Mouse (Mus musculus) left cerebral cortex, adult 11 months (tissue): Measurements from ENCODE around the gene Spc25.

Source experiments
- DNase-seq: peaks from one replicate; pipeline ENCODE4 v3.0.0; 2022; ENCODE audit warnings: low spot score

The Spc25 gene

DNA sequence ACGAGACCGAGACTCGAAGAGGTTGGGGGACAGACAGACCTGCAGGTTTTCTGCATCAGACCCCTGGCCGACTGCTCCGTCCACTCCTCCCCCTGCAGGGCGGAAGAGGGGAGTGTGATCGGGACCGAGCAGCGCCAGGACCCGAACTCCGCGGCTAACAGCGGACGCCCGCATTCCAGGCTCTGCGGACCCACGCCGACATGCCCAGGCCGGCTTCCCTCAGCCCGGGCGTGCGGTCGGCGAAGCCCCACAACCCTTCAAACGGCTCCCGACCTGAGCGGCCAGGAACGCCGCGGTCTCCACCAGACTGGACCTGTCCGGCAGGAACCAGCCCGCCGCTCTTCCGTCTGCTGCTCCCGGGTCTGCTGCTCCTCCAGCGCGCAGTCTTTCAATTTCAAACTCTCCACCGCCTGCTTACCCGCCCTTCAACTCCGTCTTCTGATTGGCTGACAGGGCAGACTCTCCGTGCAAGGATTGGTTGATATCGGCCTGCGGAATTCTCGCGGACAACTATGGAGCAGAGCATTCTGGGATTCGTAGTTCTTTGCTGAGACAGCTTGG lies at the start of gene Spc25:
TSS of gene Spc25 (minus strand) at position 404 of the 561 bp plus-strand sequence.
- DNase-seq: peak; percentile 86

- no peak for DNase-seq
These were observed 42.3 kb upstream of the Spc25 start for GRCm38 (mm10) chr2:69248221-69248755.

DNA sequence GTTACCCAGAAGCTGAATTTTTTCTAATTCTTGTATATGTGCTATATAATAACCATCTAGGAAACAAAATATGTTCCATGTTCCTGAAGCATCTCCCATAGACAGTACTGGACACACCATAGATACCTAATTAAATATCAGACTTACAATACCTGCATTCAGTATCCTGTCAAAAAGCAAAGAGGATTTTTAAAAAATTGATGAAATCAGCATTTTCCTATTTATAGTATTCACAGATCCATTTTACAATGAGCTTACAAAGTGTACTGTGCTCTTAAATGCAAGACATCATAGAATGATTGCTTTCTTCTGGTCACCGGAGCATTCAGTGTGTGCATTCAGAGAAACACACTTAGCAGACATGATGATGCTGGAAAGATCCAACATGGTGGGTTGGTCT lies 41.1 kb upstream of the Spc25 start:
- DNase-seq: no peak

DNA sequence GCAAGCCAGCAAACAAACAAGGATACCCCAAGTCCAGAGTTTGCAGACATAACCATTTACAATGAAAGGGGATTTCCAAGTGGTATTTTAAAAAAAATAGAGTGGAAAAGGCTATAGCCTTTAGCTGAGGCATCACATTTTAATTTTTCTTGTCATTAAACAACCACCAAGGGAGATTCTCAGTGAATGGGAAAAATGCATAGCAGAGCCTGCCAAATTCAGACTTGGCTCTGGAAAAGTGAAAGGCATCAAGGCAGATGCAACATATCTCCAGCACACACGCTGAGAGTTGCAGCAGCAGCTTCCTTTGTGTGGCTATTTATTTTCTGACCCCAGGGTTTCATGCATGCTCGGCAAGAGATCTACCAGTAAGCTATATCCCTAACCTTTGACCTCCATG lies 38.9 kb upstream of the Spc25 start:
- DNase-seq: no peak

GRCm38 (mm10) chr2:69239315-69239714 lies 33.3 kb upstream of the Spc25 start:
- no peak for DNase-seq

DNA sequence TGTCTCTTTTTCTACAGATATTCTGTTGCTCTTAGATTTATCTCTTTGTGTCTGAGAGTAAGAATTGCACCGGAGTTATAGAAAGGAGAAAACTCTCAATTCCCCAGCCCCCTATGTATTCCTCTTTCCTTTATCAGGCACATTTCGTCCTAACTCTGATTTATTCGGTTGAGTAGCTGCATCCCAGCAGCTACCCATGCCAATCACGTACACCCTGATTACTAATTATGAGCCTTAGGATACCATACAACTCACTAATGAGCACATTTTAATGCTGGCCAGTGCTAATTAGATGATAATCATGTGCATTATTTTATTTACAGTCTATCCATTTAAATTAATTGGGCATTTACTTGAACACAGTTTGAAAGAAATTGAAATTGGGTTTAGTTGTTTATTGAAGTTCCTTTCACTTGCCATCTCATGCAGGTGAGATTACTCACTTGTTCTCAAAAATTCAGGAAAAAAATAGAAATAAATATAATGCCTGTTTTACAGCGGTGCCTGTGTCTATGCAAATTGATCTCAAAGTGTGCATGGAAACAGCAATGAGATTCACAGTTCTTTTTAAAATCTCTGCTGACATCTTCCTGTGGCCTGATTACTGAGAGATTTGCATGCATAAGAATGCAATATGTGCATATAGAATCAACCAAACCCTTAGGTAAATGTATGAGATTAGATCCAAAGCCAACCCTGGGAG lies 29.1 kb upstream of the Spc25 start:
- no peak for DNase-seq

DNA sequence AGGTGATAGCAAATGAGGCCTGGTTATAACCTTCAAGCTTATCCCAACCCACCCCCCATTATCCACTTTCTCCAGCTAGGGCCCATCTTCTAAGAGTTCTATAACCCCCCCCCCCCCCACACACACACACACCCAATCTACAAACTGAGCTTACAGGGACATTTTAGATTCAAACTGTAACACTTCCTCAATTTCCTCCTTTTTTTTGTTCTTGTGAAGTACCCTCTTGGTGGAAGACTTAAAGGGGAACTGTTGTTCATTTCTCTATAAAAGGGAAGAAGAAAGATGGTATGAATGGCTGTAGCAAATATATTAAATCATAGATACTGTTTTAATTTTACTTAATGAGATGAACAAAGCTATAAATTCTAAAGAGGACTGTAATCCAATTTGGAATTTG lies 26.1 kb upstream of the Spc25 start:
- DNase-seq: no peak

- DNase-seq: no peak
These were observed 24.1 kb upstream of the Spc25 start for GRCm38 (mm10) chr2:69230137-69230536.

GRCm38 (mm10) chr2:69228635-69229034 lies 22.6 kb upstream of the Spc25 start:
- DNase-seq: no peak

- no peak for DNase-seq
These were observed 20.9 kb upstream of the Spc25 start for GRCm38 (mm10) chr2:69226876-69227275.

DNA sequence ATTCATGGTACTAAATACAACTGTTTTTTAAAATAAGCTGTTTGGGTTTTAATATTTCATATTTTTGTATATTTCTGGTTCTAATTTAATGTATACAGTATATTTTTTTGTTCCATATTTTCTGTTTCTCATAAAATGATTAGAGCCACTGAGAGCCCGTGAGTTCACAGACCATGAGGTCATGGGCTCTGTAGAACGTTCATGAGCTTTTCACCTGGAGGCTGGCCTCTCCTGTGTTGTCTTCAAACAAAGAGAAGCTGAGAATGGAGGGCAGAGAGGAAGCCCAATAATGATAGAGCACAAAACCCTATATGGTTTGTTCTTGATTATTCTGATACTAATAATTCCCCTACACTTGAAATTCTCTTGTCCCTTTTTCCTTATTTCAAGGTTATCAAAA lies 18.7 kb upstream of the Spc25 start:
- DNase-seq: no peak

- DNase-seq: no peak
These were observed 16.8 kb upstream of the Spc25 start for GRCm38 (mm10) chr2:69222815-69223214.

GRCm38 (mm10) chr2:69221868-69222416 lies 15.9 kb upstream of the Spc25 start:
- no peak for DNase-seq

GRCm38 (mm10) chr2:69215242-69215641 lies 9.2 kb upstream of the Spc25 start:
- no peak for DNase-seq

DNA sequence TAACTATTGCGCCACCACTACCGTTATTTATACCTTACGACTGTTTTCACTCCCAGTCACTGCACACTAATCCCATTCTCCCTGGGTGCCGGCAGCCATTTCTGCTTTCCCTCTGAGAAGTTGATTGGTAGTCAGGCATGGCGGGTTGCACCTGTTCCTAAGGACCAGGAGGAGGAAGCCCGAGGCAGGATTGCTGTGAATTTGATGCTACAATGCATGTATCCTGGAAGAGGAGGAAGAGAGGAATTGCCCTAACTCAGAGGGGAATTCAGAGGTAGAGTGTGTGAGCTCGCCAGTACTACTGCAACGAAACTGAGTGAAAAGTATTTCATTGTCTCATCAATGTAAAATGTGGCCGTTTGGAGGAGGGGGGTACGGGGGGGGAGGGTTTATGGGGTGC lies 6.7 kb upstream of the Spc25 start:
- DNase-seq: no peak

- no peak for DNase-seq
These were observed 4.8 kb upstream of the Spc25 start, which contains the start of gene G6pc2 for GRCm38 (mm10) chr2:69210773-69211172. TSS of gene G6pc2 (plus strand) at chr2:69211073.

DNA sequence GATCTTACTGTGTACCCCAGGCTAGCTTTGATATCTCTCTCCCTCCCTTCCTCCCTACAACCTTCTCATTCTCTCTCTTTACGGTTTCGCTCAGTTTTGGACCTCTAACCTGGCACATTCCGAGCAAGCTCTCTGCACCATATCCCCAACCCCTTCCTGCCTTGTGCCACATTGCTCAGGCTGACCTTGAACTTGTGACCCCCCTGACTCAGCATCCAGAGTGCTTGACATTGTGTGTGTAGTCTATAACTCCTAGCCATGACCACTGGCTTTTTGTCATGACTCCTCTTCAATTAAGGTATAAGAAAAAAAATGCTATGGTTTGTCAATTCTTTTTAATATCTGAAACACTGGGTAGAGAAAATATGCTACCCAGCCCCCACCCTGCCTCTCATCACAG lies 3.7 kb upstream of the Spc25 start:
- DNase-seq: no peak

- DNase-seq: no peak
These were observed 529 bp upstream of the Spc25 start for GRCm38 (mm10) chr2:69206523-69206922.

- no peak for DNase-seq
These were observed 809 bp downstream of the Spc25 start for GRCm38 (mm10) chr2:69205185-69205584.

- no peak for DNase-seq
These were observed 12.4 kb downstream of the Spc25 start for GRCm38 (mm10) chr2:69193555-69193954.

DNA sequence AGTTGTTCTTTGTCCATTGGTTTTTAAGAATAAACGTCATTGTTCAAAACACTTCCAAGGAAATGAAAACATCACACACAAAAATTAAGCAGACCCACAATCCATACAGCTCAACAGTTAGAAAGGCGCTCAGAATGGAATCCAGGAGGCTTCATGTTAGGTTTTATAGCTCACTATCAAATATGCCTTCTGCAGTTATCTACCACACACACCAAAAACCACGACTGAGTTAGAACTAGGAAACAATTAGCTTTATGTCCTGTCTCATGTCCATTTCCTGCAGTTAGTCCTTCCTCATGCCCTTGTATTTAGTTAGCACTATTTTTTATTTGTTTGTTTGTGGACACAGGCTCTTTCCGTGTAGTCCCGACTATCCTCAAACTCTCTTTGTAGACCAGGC lies 14.9 kb downstream of the Spc25 start:
- DNase-seq: no peak

DNA sequence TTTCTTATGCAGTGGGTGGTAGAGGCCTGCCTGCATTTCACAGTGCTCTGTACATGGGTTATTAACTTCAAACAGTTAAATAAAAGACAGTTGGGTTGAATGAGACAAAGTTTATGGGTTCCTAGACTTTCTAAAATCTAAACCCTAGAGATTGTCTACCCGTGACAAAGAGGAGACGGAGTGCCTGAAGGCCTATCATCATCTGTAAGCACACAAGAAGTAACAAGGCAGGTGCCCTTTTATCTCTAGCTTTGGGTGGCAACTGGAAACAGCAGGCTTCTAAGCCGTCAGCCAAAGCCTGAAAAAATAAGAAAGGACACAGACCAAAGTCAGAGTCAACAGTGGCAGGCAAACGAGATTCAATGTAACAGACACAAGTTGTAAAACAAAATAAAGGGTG lies 16.8 kb downstream of the Spc25 start:
- DNase-seq: no peak

DNA sequence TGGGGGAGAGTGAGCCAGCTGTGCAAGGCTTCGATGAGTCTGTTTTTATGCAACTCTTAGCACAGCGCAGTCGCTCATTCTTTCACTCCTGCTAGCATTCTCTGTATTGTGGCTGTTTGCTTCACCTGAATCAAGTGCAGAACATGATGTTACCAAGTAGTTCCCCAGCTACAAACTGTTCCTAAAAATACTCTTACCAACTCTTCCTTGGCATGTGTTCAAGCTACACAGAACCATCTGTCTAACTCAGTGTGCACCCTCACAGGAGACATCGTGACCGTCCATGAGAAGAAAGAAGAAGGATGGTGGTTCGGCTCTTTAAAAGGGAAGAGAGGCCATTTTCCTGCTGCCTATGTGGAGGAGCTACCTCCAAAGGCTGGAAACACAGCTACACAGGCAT lies 17.3 kb downstream of the Spc25 start:
- peak; percentile 17 for DNase-seq
